Mouse (Mus musculus) heart, adult 2 months (tissue): ENCODE data around the gene Wdr31. TPM values are rescaled to one million over a fixed set of nuclear protein-coding genes. Genes with fewer than 3 reads are reported as not detected.

Experiments used
- DNase-seq, 2 experiments: peaks; one replicate each; pipeline ENCODE4 v3.0.0; 2021
- H3K27ac ChIP-seq: fragments of 200-600 bp; 2 replicates; pipeline ENCODE4 v1.8.1; 2022
- H3K27me3 ChIP-seq: fragments of 200-500 bp; 2 replicates; pipeline ENCODE4 v1.6.1; 2012; ENCODE audit warnings: mild to moderate bottlenecking, low read length, inconsistent platforms, mixed read lengths; ENCODE audit not compliant: control insufficient read depth, insufficient read depth
- H3K36me3 ChIP-seq: fragments of 200-500 bp; 2 replicates; pipeline ENCODE4 v1.6.1; 2012; ENCODE audit warnings: low read length, inconsistent platforms; ENCODE audit not compliant: control insufficient read depth, insufficient read depth
- H3K4me1 ChIP-seq: fragments of 200-500 bp; 2 replicates; pipeline ENCODE4 v1.6.1; 2011; ENCODE audit warnings: low read length; ENCODE audit not compliant: control insufficient read depth, insufficient read depth
- H3K4me3 ChIP-seq: fragments of 200-600 bp; 2 replicates; pipeline ENCODE4 v1.8.1; 2022
- H3K79me2 ChIP-seq: fragments of 200-500 bp; replicated peaks from 2 replicates; pipeline ENCODE4 v1.6.1; 2012; ENCODE audit warnings: mild to moderate bottlenecking, inconsistent platforms, low read length, moderate library complexity, mixed read lengths; ENCODE audit not compliant: control insufficient read depth, insufficient read depth
- H3K9ac ChIP-seq: fragments of 200-500 bp; 2 replicates; pipeline ENCODE4 v1.6.1; 2012; ENCODE audit warnings: low read depth, mild to moderate bottlenecking, control low read depth, inconsistent platforms, low read length, mixed read lengths
- CTCF ChIP-seq: fragments of 200-600 bp; IDR thresholded peaks from 2 replicates; pipeline ENCODE4 v1.8.1; 2022; ENCODE audit warnings: antibody characterized with exemption, mild to moderate bottlenecking, moderate library complexity
- EP300 ChIP-seq: fragments of 200-500 bp; IDR thresholded peaks from 2 replicates; pipeline ENCODE4 v1.6.1; 2011; ENCODE audit warnings: low read depth, low read length, control low read depth; ENCODE audit not compliant: insufficient read depth
- POLR2A ChIP-seq: fragments of 200-500 bp; IDR thresholded peaks from 2 replicates; pipeline ENCODE4 v1.6.1; 2011; ENCODE audit warnings: mild to moderate bottlenecking, low read depth, low read length, control low read depth; ENCODE audit not compliant: insufficient read depth
- WGBS: fragments of 180-500 bp; shearing (Covaris S2); methylation state at CpG from one replicate; pipeline ENCODE4 v1.1.7; 2018; 5-methylcytosine and 5-hydroxymethylcytosine counted together
- intact Hi-C: fragments of 180-260 bp; cut with DNase I; formaldehyde crosslinking; loops from one replicate; pipeline ENCODE4 v1.15.1; 2025
- polyA plus RNA-seq: library from polyadenylated mRNA; depleted of rRNA; stranded (reverse); fragments of >200 nt; gene quantifications from 2 replicates; pipeline ENCODE4 v1.2.3, GENCODE M21; 2012
- total RNA-seq, 2 experiments: library from RNA; stranded (reverse); gene quantifications; 2 replicates each; pipeline ENCODE4 v1.2.3; 2021

Wdr31 gene
- total and polyA plus RNA-seq, 3 experiments = 0.20 to 0.57 (median 0.35) TPM

DNA sequence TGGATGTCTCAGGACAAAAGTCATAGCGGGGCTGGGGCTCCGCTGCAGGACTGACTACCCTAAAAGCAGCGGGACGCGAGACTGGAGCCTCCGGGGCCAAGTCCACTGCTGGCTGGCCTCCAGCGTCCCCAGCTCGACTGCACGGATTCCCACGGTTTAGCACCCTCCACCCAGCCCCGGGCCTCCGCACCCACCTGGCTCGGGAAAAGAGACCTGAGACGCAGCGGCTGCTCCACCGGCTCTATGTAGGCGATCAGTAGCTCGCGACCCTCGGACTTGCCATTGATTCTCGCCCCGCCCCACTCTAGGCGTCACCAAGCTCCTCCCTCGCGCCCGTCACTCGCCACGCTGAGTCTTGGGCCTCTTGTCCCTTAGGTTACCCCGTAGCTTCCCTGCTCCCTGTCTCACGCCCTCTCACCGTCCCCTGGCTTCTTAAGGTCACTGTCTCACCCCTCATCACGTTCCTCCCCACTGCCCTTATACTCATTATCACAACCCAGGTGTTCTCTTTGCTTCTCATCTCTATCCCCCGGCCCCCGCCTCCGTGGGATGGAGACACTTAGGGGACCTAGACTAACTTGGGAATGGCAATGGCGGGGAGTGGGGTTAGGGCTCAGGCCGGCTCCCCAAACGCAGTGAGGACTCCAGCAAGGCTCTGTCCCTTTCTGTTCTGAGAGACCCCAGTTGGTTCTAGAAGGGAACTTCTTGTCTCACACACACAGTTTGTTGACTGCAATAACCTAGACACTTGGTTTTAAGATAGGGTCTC, 31.5 kb upstream of the Wdr31 start:
- Histone ChIP-seq H3K4me3 (peak overlapping the region; percentile 78), H3K27ac (peak overlapping the region; percentile 76), H3K4me1 (peaks cover 4% of the 10 kb centered on the region; the same call in 1 of the 2 replicates), H3K36me3 (no peaks in the 10 kb centered on the region), H3K27me3 (no peaks in the 10 kb centered on the region), H3K79me2 (no peaks in the 10 kb centered on the region), H3K9ac (peak overlapping the region; percentile 77)
- intact Hi-C loops = loop anchor here (2.0 to 5.0 kb wide), 2 partner anchors 15 to 95 kb away; partner anchors contain the start of genes Cdc26 and Prpf4
- 1% methylated on average over 38 of the region's 38 CpGs for WGBS
- TF ChIP-seq EP300 (peak; percentile 65; the same call in 1 of the 2 replicates), CTCF (no peak), POLR2A (peak; percentile 95)
- DNase-seq = peak; percentile 92 to 94

DNA sequence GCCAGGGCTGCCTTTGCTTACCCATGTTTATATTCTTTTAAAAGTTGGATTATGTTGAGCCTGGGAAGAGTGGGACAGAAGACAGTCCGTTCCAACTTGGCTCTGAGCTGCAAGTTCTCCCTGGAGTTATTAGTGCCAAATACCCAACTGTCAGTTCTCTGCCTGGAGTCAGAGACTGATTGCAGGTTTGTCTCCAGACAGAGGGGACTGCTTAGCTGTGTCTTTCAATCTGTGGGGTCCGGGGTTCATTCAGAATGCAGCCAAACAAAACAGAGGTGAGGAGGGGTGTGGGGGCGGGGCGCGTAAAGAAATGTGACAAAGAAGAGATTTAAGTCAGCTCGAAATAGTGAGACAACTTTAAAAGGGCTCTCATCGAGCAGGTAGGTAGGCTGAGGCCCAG, 30.8 kb upstream of the Wdr31 start:
- no peaks in the 10 kb centered on the region for H3K79me2 ChIP-seq
- H3K36me3 ChIP-seq = no peaks in the 10 kb centered on the region
- intact Hi-C loops = loop anchor here (5.0 kb wide), 1 partner anchor 94 kb away; the partner anchor contains the start of genes Cdc26 and Prpf4
- no peak for TF ChIP-seq EP300
- no peak for TF ChIP-seq POLR2A
- no peak for TF ChIP-seq CTCF
- peak overlapping the region; percentile 76 for H3K27ac ChIP-seq
- peak overlapping the region; percentile 66 for H3K9ac ChIP-seq
- no peak for DNase-seq
- H3K4me1 ChIP-seq = peaks cover 7% of the 10 kb centered on the region; the same call in 1 of the 2 replicates
- no peaks in the 10 kb centered on the region for H3K27me3 ChIP-seq
- 1% methylated on average over 7 of the region's 7 CpGs for WGBS
- H3K4me3 ChIP-seq = peak overlapping the region; percentile 78

DNA sequence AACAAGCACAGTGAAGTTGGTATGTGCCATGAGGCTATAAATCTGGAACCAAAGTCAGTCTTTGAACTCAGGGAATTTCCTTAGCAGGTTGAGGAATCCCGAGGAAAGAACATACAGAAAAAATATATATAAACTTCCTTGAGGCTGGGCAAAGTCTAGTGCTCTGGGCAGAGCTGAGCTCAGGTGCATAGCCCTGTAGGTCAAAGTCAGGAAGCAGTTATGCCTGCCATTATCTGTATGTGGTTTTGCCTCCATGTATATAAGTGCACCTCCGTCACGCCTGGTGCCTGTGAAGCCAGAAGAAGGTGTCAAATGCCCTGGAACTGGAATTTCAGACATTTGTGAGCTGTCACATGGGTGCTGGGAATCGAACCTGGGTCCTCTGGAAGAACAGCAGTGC, 30.1 kb upstream of the Wdr31 start:
- Histone ChIP-seq H3K4me3 (no peak overlapping the region), H3K27me3 (no peaks in the 10 kb centered on the region), H3K4me1 (peaks cover 8% of the 10 kb centered on the region; the same call in 1 of the 2 replicates), H3K9ac (no peak overlapping the region), H3K36me3 (no peaks in the 10 kb centered on the region), H3K27ac (no peak overlapping the region), H3K79me2 (no peaks in the 10 kb centered on the region)
- intact Hi-C loops = loop anchor here (5.0 kb wide), 1 partner anchor 93 kb away; the partner anchor contains the start of genes Cdc26 and Prpf4
- DNase-seq = no peak
- 86% methylated on average over 4 of the region's 4 CpGs for WGBS
- TF ChIP-seq EP300 (no peak), POLR2A (no peak), CTCF (no peak)

DNA sequence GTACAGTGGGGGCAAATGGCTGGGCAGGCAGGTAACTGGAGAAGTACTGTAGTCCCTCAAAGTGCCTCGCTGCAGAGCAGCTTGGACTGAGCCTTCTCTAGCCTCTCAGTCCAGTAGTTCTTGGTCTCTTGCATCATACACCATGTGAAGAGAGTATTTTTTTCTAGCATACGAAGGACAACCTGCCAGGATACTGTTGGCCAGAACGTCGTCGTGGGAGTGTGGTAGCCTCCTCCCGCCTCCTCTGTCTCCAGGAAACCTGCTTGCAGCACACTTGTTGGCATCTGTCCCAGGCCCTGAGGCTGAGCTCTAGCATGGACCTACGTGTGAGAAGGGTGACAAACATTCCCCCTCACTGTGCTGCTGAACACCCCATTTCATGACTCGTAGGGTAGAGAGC, 26.1 kb upstream of the Wdr31 start:
- 15% methylated on average over 8 of the region's 8 CpGs for WGBS
- H3K27me3 ChIP-seq = no peaks in the 10 kb centered on the region
- DNase-seq = peak; percentile 45 to 63
- H3K79me2 ChIP-seq = no peaks in the 10 kb centered on the region
- peaks cover 6% of the 10 kb centered on the region; the same call in 1 of the 2 replicates for H3K4me1 ChIP-seq
- intact Hi-C loops = no loop called here
- TF ChIP-seq CTCF = no peak
- no peak for TF ChIP-seq POLR2A
- TF ChIP-seq EP300 = no peak
- H3K4me3 ChIP-seq = no peak overlapping the region
- no peaks in the 10 kb centered on the region for H3K36me3 ChIP-seq
- H3K9ac ChIP-seq = no peak overlapping the region
- no peak overlapping the region for H3K27ac ChIP-seq

DNA sequence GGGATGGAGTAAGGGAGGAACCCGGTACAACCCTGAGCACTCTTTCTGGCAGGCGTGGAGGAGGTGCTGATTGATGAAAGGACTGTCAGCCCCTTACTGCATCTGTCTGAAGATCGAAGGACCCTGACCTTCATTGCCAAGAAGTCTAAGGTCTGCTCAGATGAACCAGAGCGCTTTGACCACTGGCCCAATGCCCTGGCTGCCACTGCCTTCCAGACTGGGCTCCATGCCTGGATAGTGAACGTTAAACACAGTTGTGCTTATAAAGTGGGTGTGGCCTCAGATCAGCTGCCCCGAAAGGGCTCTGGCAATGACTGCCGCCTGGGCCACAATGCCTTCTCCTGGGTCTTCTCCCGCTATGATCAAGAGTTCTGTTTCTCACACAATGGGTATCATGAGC, 25.2 kb upstream of the Wdr31 start:
- Histone ChIP-seq H3K27me3 (no peaks in the 10 kb centered on the region), H3K79me2 (no peaks in the 10 kb centered on the region), H3K9ac (no peak overlapping the region), H3K36me3 (no peaks in the 10 kb centered on the region), H3K4me3 (no peak overlapping the region), H3K27ac (no peak overlapping the region), H3K4me1 (peaks cover 6% of the 10 kb centered on the region; the same call in 1 of the 2 replicates)
- intact Hi-C loops = no loop called here
- DNase-seq = peak; percentile 55 to 68
- 0 out of 2 replicates have a peak, but pooled peaks have one; percentile 13 for TF ChIP-seq POLR2A
- TF ChIP-seq EP300 = no peak
- 43% methylated on average over 8 of the region's 8 CpGs for WGBS

DNA sequence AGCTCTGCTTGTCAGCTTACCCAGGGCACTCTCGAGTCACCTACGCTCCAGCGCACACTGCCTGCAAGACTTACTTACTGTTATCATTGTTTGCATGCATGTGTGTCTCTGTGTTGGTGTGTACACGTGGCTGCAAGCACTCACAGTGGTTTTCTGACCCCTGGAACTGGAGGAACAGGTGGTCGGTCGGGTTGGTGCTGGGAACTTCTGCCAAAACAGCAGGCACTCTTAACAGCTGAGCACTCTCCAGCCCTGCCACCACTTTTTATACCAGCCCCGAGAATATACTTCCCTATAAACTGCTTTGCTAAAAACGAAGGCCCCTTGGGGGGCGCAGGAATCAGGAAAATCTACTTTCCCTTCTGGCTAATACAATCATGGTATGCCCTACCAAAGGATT, 23.5 kb upstream of the Wdr31 start:
- Histone ChIP-seq H3K4me3 (no peak overlapping the region), H3K4me1 (peaks cover 6% of the 10 kb centered on the region; the same call in 1 of the 2 replicates), H3K79me2 (no peaks in the 10 kb centered on the region), H3K36me3 (no peaks in the 10 kb centered on the region), H3K27me3 (no peaks in the 10 kb centered on the region), H3K27ac (no peak overlapping the region), H3K9ac (no peak overlapping the region)
- intact Hi-C loops = no loop called here
- no peak for TF ChIP-seq CTCF
- no peak for TF ChIP-seq POLR2A
- TF ChIP-seq EP300 = no peak
- peak in 1 of 2 experiments; percentile 12 for DNase-seq
- 55% methylated on average over 9 of the region's 9 CpGs for WGBS
